Mouse (Mus musculus): ENCODE measurements at regions not wholly inside any gene's neighbourhood (a gene's known extent, or its start where the extent isn't known, plus 50 kb on each side); places are given as distances from the start of the nearest gene placed in this dataset.
"Not testable (repeated sequence)": the region's sequence is repeated elsewhere in the genome, so short reads cannot be mapped to it uniquely, and the experiment has no call there.

DNA sequence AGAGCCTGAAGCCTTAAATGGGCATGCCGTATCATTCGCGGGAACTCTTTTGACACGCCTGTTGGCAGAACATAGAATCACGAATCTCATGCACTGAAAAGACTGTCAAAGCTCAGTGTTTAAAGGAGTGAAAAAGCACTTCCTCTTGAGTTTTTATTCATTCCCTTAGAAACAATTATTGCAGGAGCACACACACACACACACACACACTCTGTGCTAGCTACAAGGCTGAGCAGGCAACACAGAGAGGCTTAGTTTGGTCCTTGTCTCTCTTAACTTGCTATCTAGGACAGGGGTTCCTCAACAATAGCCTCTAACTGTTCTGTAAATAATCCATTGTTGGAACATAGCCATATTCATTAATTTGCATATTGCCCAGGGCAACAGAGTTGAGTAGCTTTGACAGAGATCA is 58.8 kb upstream of the Atxn1 start:
- no peak for DNase-seq

DNA sequence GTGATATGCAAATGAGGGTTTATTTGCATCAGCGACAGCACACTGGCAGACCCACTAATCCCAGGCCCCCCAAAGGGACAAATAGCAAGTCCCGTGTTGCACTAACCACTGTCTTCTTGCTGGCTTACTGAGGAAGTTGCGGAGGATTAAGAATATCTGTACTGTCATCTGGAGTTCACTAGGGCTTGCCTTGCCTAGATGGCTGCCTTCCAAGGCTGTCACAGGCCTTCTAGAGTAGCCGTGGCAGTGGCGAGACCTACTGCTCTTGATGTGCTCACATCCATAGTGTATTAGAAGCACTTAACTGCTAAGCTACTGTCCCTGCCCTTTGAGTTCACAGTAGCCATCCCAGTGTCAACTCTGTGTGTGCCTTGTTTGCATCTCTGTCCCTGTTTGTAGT is 58.4 kb upstream of the Atxn1 start:
- DNase-seq, result no peak

DNA sequence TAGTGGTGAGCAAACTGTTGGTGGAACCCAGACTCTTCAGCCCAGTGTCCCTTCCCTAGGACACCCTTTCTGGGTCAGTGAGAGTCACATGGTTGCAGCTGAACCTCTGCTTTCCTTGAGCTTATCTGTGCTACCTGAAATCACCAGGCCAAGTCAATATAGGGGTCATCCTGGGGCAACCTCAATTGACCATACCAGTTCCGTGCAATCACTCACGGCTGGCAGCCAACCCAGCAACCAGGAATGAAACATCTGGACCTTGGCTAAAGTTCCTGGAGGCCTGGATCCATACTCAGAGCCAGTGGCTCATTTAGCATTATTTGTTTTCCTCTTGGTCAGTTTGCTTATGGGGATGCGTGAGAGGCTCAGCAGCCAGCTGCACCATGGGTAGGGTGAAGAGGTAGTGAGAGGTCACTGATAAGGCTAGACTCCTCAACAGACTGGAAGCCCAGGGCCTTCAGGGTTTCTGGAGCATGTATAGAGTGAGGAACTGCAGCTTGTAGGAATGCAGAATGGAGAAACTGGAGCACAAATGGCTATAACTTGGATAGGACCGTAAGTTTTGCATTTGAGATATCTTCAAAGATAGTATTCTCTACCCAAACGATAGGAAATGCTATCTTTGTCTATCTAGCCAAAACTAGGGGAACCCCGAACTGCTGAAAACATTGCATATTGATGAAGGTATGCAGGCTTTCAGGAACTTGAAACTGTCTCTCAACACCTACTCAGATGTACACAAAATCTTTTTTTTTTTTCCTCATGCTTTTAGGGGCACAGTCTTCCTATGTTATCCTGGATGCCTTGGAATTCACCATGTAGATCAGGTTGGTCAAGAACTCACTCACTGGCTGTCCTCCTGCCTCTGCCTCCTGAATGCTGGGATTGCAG is 56.4 kb upstream of the Atxn1 start:
- peak in 1 of 2 experiments; percentile 34 for DNase-seq

DNA sequence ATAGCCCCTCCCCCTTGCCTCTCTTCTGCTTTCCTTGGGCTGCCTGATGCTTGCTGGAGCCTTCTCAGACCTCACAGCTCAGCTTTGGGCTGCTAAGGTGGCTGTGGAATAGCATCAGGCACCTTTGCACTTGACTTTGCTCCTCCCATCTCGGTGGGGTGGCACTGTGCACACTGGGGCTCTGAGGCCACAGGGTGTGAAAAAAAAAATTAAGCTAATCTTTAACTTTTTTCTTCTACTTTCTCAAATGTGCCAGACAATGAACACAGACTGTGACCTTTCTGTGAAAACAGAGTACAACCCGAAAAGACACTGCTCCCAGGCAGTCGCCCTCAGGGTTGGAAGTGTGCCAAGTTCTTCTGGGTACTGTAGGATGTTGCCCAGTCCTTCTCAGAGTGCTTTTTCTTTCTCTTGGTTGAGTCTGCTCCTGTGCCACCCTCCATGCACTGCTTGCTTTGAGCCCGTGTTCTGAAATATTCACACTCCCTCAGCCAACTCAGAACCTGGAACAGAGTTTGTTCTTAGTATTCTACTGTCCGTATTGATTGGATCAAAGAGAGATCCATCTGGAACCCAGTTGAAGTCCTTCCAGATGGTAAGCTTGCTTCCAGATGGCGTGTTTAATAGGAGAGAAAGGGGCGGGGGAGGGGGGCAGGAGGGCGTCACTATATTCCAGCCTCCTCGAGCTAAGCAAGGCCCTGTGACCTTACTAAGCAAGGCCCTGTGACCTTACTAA is 54.8 kb upstream of the Atxn1 start:
- no peak for DNase-seq

DNA sequence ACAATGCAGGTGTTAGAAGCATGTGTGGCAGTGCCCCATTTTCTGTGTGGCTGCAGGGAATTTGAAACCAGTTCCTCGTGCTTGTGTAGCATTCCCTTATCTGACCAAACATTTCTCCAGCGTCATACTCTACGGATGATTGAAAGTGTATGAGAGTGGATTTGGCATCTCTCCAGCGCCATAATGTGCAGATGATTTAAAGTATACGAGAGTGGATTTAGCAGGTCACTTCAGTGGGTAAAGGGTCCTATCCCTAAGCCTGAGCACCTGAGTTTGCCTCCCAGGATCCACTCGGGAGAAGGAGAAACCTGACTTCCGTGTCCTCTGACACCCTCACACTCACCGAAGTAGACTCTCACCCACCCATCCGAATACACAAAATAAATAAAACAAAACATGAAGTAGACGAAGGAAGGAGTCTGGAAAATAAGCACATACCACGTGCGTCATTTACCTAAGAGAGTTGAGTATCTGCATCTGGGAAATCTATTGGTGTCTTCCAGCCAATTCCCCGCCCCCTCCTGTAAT is 54.2 kb upstream of the Atxn1 start:
- DNase-seq, result no peak

DNA sequence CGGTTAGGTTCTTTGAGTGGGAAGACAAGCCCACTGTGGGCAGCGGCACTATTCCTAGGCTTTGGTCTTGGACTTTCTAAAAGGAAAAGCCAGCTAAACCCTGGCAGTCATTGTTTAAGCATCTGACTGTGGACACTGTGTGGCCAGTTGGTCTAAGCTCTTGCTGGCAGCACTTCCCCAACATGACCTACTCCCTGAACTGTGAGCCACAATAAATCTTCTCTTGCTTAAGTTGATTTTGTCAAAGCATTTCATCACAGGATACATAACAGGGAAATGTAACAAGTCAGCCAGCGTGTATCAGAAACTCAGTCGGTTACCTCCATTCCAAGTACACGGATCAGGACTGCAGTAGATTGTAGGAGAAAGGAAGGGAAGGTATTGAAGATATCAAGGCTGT is 52.9 kb upstream of the Atxn1 start:
- no peak for DNase-seq

DNA sequence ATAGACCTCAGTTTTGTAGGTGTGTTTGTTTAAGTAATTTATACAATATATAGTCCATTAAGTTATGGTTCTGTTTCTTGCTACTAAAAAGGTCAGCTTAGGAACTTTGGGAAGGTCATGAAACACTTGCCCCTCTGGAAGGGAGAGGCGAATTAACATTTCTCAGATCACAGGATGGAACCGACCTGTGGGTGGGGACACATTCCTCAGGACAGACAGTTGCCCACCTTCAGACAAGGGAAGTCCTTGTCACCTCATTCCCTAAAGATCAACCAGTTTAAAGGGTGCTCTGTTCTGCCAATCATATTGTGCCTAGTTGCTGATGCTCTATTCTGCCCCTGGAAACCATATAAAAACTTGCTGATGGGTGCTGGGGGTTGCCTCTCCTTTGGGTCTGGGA is 52.2 kb upstream of the Atxn1 start:
- not testable (repeated sequence) for DNase-seq

DNA sequence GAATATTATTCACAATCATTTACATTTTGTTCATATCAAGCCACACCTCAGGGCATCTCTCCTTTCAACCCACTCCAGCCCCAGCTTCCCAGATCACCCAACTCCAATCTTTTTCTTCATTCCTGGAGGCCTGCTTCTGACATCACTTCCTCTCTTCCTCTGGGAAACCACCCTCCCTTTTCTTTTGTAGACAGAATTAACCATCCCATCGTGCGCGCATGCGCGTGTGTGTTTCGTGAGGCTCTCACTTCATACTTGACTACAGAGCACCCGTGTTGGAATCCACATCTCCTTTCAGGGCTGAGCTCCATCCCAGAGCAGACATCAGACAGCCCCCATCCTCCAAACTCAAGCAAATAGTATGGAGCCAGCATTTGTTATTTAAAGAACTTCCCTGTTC is 50.4 kb upstream of the Atxn1 start:
- no peak for DNase-seq

DNA sequence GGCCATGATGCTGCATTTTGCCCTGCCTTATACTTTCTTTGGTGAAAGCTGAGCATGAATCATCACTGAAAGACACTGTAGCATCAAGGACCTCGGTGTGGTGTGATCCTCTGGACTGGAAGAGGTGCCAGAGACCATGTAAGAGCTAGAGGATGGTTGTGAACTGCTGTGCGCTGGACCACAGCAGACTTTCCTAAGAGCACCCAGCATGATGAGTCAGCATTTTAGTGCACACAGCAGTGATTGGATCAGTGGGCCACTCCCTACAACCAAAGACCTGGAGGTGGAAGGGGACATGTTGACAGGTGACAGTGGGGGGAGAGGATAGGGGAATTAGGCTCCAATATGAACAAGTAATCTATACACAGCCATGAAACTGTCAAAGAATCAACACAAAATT is 49.8 kb upstream of the Atxn1 start:
- DNase-seq, result no peak
